Mouse (Mus musculus): ENCODE data around the gene Sema7a.

Sema7a gene

DNA sequence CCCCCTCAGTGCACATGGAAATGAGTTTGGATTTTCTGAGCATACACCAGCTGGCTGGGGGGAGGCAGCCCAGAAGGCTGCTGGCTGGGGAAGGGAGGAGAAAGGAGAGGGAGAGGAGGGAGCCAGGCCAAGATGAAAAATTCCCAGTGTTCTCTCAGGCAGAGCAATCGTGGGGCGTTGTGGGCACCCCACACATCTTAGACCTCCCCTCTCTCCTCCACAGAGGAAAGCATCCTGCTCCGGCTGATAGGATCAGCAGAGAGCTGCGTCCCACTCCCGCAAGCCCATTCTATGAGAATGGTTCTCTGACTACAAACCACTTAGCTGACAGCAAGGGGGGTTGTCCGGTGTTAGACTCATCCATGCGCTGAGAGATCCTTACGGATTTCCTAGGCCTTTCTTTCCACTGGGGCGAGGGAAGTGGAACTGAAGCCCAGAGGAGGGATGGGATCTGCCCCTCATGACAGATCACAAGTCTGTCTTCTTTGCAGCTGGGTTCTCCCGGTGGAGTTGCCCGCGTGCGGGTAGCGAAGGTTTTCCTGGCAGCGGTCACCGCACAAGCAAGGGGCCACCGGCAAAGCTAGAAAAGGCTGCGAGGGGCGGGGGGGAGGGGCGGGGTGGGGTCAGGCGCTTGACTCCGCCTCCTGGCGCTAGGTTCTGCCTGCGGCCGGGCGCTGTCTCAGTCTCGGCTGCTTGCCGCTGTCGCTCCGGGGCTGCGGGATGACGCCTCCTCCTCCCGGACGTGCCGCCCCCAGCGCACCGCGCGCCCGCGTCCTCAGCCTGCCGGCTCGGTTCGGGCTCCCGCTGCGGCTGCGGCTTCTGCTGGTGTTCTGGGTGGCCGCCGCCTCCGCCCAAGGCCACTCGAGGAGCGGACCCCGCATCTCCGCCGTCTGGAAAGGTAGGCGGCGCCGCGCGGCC, at the start of gene Sema7a:
Gene Sema7a (plus strand): TSS at position 682 of the 918 bp plus-strand sequence.
- in situ Hi-C loops (cut with MboI, MseI): loop anchor here (5.0 kb wide), 2 partner anchors 53 to 77 kb away; no protein-coding TSS in a partner anchor

GRCm38 (mm10) chr9:57900478-57900877, 39.4 kb upstream of the Sema7a start:
- in situ Hi-C loops (cut with MboI, MseI): no loop called here

GRCm38 (mm10) chr9:57901197-57901596, 38.7 kb upstream of the Sema7a start:
- in situ Hi-C loops (cut with MboI, MseI): no loop called here

GRCm38 (mm10) chr9:57901601-57902000, 38.3 kb upstream of the Sema7a start:
- in situ Hi-C loops (cut with MboI, MseI): no loop called here

DNA sequence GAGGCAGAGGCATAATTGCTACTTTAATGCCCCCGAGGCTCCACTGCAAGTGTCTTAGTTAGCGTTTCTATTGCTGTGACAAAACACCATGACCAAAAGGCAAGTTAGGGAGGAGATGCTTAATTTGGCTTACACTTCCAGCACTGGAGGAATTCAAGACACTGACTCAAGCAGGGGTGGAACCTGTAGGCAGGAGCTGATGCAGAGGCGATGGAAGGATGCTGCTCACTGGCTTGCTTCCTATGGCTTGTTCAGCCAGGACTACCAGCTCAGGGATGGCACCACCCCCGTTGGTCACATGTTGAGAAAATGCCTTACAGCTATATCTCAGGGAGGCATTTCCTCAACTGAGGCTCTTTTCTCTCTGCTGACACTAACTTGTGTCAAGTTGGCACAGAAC, 37.8 kb upstream of the Sema7a start:
- in situ Hi-C loops (cut with MboI, MseI): no loop called here

DNA sequence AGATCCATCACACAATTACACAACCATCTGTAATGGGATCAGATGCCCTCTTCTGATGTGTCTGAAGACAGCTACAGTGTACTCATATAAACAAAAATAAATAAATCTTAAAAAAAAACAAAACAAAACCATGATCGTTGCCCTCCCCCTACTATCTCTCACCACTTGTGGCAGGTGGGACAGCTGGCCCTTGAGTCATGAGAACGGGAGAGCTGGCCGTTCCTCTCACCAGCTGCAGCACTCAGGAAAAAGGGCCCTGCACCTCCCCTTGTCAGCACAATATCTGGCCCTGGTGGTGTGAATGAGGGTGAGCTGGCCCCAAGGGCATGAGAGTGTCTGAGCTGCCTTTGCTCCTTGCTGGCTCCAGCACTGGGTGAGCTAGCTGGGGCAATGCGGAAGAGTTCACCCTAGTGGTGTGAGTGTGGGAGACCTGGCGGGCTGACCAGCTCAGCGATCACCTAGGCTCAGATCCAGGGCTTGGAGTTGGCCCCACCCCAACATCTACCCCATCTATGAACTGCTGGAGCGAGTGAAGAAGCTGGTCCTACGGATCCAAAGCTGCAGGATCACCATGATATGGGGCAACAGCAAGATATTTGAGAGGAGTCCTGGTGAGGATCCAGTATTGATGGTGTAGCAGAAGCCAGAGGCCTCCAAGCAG, 36.2 kb upstream of the Sema7a start:
- in situ Hi-C loops (cut with MboI, MseI): no loop called here

GRCm38 (mm10) chr9:57904250-57904644, 35.7 kb upstream of the Sema7a start:
- in situ Hi-C loops (cut with MboI, MseI): no loop called here

- in situ Hi-C loops (cut with MboI, MseI): loop anchor here (5.0 kb wide), 1 partner anchor 40 kb away; no protein-coding TSS in a partner anchor
These were observed 32.7 kb upstream of the Sema7a start for GRCm38 (mm10) chr9:57907206-57907605.

DNA sequence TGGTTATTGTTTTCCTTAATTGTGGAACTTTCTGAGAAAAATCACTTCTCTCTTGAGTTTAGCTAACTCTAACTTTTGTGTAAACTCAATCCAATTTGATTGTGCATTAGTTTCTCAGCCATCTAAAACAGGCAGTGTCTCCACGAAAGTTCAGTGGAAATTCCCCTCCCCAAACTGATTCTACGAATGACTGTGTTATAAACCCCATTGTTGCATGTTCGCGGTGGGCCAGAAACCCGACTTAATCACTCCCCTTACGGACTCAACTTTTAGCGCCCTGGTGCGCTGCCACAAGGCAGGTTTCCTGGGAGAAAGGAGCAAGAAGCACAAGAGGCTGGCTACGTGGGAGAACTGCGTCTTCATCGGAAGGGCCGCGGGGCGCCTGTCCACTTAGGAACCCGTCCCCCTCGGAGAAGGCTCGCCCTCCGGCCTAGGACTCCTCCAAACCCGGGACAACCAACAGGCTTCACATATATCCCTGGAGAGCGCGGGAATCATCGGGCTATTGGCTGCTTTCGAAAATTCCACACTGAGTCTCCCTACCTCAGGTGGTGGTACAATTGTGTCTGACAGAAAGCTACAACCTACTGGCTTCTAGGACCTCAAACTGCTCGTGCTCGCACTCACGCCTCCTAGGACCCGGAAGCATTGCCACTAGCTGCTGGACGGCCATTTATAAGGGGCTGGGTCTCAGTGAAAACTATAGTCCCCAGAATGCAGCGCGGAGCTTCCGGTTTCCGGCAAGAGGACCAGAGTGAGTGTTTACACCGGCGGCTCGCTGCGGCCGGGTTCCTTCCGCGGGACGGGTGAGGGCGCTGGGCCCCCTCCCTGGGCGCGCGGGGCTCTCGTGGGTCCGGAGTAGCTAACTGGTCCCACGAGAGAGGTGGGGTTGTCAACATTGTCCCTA, 29.4 kb upstream of the Sema7a start, which contains the start of gene Ubl7:
Gene Ubl7 (plus strand): TSS at position 726 of the 907 bp plus-strand sequence.
- in situ Hi-C loops (cut with MboI, MseI): no loop called here

GRCm38 (mm10) chr9:57912571-57912970, 27.3 kb upstream of the Sema7a start:
- in situ Hi-C loops (cut with MboI, MseI): no loop called here

- in situ Hi-C loops (cut with MboI, MseI): no loop called here
These were observed 18.3 kb upstream of the Sema7a start for GRCm38 (mm10) chr9:57921491-57922060.

- in situ Hi-C loops (cut with MboI, MseI): no loop called here
These were observed 17.5 kb upstream of the Sema7a start for GRCm38 (mm10) chr9:57922381-57922780.

DNA sequence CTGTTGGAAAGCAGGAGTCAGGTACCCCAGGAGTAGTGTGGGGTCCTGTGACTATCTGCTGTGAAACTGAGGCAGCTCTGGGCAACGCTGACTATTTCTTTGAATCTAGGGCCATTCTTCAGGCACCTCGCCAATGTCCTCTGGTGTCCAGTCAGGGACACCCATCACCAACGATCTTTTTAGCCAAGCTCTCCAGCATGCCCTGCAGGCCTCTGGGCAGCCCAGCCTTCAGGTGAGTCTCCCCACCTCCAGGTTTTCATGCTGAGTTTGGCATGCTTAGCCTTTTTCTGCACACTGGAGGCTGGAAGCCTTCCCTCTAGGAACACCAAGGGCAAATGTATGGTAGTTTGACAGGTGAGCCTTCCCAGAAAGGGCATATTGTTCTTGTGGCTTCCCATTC, 16.9 kb upstream of the Sema7a start:
- in situ Hi-C loops (cut with MboI, MseI): no loop called here

DNA sequence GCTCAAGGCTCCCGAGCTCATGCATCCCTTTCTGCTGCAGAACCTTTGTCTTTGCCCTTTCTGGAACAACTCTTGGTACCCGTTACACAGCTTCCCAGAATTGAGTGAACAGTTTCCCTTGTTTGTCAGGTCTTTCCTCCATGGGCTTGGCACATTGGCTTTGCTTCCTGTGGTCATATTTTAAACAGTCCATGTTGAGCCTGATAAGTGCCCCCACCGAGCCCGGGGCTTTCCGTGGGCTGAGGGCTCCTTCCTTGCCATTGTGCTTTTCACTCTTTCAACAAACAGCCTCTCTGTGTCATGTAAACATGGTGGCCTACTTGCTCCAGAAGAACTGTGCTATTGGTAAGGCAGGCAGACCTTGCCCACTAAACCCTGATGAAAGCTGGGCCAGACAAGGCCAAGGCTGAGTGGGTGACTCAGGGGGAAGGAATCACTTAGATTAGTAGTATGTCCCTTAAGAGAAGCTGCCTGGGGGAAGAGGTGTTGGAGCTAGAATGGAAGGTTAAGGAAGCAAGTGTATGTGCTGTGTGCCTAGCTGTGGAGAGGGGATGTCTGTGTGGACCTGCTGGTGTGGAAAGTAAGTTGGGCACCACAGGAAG, 8.6 kb upstream of the Sema7a start:
- in situ Hi-C loops (cut with MboI, MseI): no loop called here

DNA sequence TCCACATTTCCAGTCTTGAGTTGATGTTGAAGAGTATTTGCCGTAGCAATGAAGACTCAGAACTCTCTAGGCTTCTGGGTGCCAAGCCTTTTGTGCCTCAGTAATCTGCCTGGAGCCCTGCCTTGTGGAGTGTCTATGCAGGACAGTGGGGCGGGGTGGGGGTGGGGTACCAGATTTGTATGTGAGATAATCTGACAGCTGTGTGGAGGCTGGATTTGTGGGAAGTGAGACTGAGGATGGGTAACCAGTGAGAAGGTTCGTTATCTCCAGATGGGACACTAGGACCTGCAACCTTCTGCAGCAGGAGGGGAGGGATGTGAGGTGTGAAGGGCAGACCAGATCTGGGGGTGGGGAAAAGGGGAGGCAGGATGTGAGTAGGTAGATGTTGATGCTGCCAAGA, 7.7 kb upstream of the Sema7a start:
- in situ Hi-C loops (cut with MboI, MseI): no loop called here

DNA sequence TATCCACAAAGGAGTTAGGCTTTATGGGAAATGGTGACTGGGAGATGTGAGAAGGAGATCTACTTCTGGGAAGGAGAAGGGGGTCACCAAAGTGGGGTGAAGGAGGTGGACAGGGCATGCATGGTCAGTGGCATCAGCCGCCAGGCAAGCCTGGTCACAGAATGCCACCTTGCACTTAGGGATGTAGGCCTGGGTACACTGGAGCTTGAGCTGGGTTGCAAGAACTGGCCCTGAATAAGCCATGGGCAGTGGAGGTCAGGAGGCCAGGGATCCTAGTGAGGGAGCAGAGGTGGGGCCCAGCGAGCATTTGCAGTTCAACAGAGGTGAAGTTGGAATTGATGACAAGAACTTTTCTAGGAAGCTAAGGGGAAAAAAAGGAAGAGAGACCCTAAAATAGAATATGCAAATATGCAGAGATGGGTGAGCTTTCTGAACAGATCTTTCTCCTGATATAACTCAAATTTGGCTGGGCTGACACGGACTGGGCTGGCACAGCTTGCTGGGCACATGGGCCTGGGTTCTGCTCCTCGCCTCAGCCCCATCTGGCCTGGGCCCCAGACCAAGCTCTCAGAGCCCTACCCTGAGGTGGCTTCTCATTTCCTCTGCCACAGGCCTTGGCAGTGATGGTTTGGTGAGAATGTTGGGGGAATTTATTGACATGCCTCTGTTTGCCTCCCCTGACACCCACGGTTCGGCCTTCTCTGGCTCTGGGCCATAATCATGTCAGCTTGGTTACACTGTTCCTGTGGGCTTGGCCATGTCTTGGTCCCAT, 6.9 kb upstream of the Sema7a start:
- in situ Hi-C loops (cut with MboI, MseI): no loop called here

DNA sequence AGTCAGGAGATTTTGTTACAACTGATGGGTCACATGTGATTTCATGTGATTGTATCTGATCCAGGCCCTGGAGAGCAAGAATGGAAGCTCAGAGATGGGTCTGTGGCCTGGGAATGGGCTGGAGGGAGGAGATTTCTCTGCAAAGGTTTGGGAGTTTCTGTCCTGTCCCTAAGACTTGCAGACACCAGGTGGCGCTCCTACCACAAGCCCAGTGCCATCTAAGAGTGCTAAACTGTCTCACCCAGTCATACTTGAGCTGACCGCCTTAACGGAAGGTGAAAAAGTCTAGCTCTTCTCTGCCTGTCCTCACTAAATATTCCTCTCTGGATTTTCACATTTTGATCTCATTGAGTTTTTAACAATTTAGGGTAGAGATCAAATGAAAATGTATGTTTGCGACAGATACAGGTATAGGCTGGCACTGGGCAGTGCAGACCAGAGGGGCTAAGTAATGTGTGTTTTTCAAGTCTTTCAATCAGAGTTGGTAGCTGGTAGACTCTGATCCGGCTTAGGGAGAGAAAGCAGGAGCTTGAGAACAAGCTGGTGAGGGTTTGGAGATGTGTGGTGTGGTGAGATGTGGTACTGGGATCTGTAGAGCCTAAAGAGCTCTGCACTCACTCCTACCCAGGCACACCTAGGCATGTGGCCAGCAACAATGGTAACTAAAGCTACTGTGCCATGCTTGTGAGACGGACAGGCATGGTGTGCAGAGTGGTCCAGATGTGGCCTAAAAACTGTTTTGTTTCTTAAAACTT, 4.1 kb upstream of the Sema7a start:
- in situ Hi-C loops (cut with MboI, MseI): loop anchor here (5.0 kb wide), 2 partner anchors 56 to 74 kb away; no protein-coding TSS in a partner anchor

DNA sequence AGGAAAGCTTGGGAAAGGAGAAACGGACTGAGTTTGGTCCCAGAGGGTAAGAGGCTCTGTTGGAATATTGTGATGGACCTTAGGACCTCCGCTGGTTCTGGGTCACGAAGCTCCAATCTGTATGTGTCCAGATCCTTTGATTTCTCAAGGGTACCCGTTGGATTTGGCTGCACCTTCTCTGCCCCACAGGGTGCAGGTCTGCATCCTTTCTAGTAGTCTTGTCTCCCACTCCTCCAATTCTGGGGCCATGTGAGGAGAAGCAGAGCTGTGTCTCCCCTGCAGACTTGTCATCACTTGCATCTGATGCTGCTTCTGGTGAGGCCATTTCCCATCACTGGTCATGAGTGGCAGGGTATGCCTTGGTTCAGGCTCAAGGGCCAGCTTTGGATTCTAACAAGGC, 2.7 kb upstream of the Sema7a start:
- in situ Hi-C loops (cut with MboI, MseI): loop anchor here (5.0 kb wide), 2 partner anchors 55 to 75 kb away; no protein-coding TSS in a partner anchor

GRCm38 (mm10) chr9:57937651-57938050, 2.3 kb upstream of the Sema7a start:
- in situ Hi-C loops (cut with MboI, MseI): loop anchor here (5.0 kb wide), 2 partner anchors 55 to 75 kb away; no protein-coding TSS in a partner anchor
